Mouse (Mus musculus): ENCODE results near the gene Stk17b. TPM values are rescaled to one million over a fixed set of nuclear protein-coding genes. Genes with fewer than 3 reads are reported as not detected.

The Stk17b gene
- 13.5 and 13.9 TPM in 2 replicates for polyA plus RNA-seq (2012; ENCODE audit: insufficient read depth, insufficient read length, missing spikeins)

- H3K27ac ChIP-seq (replicated peaks; ENCODE audit: low read depth, low read length), result peak within 1 kb of the TSS; percentile 62
- peaks cover 5% of the 10 kb centered on the region; the same call in 1 of the 2 replicates for H3K4me1 ChIP-seq (ENCODE audit: control insufficient read depth, insufficient read depth, insufficient read length, low read length)
- H3K4me3 ChIP-seq (ENCODE audit: insufficient read depth, low read depth, low read length), result peak within 1 kb of the TSS; percentile 88
Observed at GRCm38 (mm10) chr1:53784721-53785418, at the start of gene Stk17b. Stk17b (minus strand) TSS chr1:53785224.

GRCm38 (mm10) chr1:53830286-53830685, 45.3 kb upstream of the Stk17b start:
- H3K4me1 ChIP-seq (ENCODE audit: control insufficient read depth, insufficient read depth, insufficient read length, low read length), result no peaks in the 10 kb centered on the region
- H3K27ac ChIP-seq (replicated peaks; ENCODE audit: low read depth, low read length), result no peak overlapping the region
- no peak overlapping the region for H3K4me3 ChIP-seq (ENCODE audit: insufficient read depth, low read depth, low read length)

GRCm38 (mm10) chr1:53829089-53829488, 44.1 kb upstream of the Stk17b start:
- no peak overlapping the region for H3K4me3 ChIP-seq (ENCODE audit: insufficient read depth, low read depth, low read length)
- H3K27ac ChIP-seq (replicated peaks; ENCODE audit: low read depth, low read length), result no peak overlapping the region
- peaks cover 2% of the 10 kb centered on the region; the same call in 1 of the 2 replicates for H3K4me1 ChIP-seq (ENCODE audit: control insufficient read depth, insufficient read depth, insufficient read length, low read length)

DNA sequence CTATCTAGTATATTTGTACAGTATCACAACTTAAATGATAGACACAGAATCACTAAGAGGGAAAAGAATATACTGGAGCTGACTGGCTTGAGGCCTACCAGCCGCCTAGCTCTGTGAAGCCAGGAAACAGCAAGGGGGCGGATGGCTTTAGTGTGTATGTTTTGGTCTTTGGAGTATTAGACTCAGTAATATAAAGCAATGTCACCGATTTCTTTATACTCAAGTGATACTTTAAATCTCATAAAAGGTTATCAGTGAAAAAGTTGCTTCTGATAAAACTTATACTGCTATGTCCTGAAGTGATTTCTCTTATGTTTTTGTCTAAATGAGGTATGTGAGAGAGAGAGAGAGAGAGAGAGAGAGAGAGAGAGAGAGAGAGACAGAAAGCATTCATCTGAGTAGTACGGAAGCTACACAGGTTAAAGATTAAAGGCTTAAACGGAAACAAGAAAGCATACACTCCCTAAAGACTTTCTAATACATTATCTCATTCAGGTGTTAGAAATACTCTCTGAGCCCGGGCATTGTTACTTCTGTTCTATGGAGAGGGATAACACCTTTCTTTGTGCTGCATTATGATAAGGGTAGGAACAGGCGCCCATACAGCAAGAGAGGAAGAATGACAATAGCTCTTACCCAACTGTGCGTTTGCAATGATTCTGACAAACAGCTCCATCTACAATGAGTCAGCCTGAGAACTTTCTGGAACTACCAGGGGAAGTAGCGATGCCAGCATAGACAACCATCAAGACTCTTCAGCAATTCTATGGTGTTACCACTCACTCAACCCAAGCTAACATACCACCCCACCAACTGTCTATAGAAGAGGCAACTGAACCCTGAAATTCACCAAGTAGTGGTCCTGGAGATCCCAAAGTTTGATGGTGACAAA, 39.7 kb upstream of the Stk17b start:
- 0 out of 2 replicates have a peak overlapping the region, but pooled peaks have one; percentile 69 for H3K27ac ChIP-seq (replicated peaks; ENCODE audit: low read depth, low read length)
- peaks cover 8% of the 10 kb centered on the region for H3K4me1 ChIP-seq (ENCODE audit: control insufficient read depth, insufficient read depth, insufficient read length, low read length)
- no peak overlapping the region for H3K4me3 ChIP-seq (ENCODE audit: insufficient read depth, low read depth, low read length)

GRCm38 (mm10) chr1:53823687-53824445, 38.8 kb upstream of the Stk17b start:
- Histone ChIP-seq H3K4me1 (ENCODE audit: control insufficient read depth, insufficient read depth, insufficient read length, low read length) (peaks cover 11% of the 10 kb centered on the region), H3K4me3 (ENCODE audit: insufficient read depth, low read depth, low read length) (peak overlapping the region; percentile 27), H3K27ac (replicated peaks; ENCODE audit: low read depth, low read length) (peak overlapping the region; percentile 69)

GRCm38 (mm10) chr1:53821983-53822382, 37.0 kb upstream of the Stk17b start:
- no peak overlapping the region for H3K4me3 ChIP-seq (ENCODE audit: insufficient read depth, low read depth, low read length)
- H3K4me1 ChIP-seq (ENCODE audit: control insufficient read depth, insufficient read depth, insufficient read length, low read length), result peaks cover 14% of the 10 kb centered on the region
- H3K27ac ChIP-seq (replicated peaks; ENCODE audit: low read depth, low read length), result no peak overlapping the region

DNA sequence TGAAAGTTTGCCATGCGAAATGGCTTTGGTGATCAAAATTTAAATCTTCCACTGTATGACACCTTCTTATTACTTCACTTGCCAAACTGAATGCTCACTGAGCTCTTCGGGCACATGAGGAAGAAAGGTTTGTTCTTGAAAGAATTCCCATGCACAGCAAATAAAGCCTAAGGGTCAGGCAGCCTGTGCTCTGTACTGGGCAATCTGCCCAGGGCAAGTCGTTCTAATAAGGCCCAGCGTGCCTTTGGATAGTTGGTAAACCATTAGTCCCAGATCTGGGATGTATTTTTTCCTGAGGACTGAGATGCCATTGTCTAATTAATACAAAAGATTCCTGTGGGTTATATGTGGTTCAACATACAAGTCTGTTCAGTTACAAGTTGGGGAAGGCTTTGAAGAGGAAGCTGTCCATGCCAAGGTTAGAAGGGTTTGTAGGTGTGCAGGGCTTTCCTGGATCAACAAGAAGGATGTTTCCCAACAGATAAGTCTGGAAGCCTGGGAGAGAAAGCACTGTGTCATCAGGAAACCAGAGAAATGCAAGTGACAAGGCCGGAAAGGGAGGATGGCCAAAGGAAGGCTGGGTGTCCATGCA, 35.1 kb upstream of the Stk17b start:
- H3K4me3 ChIP-seq (ENCODE audit: insufficient read depth, low read depth, low read length), result no peak overlapping the region
- peak overlapping the region; percentile 55 for H3K27ac ChIP-seq (replicated peaks; ENCODE audit: low read depth, low read length)
- H3K4me1 ChIP-seq (ENCODE audit: control insufficient read depth, insufficient read depth, insufficient read length, low read length), result peaks cover 14% of the 10 kb centered on the region

DNA sequence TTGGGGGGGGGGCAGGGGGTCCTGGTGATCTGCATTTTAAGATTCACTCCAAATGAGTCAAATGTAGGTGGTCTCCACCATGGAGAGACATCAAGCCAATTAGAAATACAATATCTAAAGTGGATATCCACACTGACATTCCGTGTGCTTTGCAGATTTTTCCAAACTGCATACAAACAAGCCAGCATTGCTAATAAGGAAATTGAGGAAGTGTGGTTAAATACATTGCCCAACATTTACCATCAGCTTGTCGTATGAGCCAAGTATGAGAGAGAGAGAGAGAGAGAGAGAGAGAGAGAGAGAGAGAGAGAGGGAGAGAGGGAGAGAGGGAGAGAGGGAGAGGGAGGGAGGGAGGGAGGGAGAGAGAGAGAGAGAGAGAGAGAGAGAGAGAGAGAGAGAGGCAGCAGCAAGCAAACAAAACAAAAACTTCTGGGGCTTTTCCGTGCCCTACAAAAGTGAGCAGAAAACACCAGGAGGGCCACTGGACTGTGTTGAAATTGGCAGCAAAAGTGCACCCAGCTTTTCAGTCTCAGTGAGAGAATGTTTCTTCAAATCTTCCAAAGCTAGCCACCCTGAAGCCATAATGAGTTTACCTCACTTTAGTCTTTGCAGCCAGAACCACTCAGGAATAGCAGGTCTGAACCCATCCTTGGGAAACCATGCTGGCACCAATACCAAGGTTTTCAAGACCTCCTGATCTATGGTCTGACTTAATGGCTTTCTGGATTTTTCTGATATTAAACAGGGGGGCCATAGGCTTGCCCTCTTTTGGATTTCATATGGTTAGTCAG, 33.2 kb upstream of the Stk17b start:
- Histone ChIP-seq H3K27ac (replicated peaks; ENCODE audit: low read depth, low read length) (peak overlapping the region; percentile 56; the same call in 1 of the 2 replicates), H3K4me3 (ENCODE audit: insufficient read depth, low read depth, low read length) (no peak overlapping the region), H3K4me1 (ENCODE audit: control insufficient read depth, insufficient read depth, insufficient read length, low read length) (peaks cover 18% of the 10 kb centered on the region; the same call in 1 of the 2 replicates)

GRCm38 (mm10) chr1:53816353-53816752, 31.3 kb upstream of the Stk17b start:
- H3K27ac ChIP-seq (replicated peaks; ENCODE audit: low read depth, low read length), result peak overlapping the region; percentile 26
- H3K4me3 ChIP-seq (ENCODE audit: insufficient read depth, low read depth, low read length), result no peak overlapping the region
- H3K4me1 ChIP-seq (ENCODE audit: control insufficient read depth, insufficient read depth, insufficient read length, low read length), result peaks cover 19% of the 10 kb centered on the region; the same call in 1 of the 2 replicates

DNA sequence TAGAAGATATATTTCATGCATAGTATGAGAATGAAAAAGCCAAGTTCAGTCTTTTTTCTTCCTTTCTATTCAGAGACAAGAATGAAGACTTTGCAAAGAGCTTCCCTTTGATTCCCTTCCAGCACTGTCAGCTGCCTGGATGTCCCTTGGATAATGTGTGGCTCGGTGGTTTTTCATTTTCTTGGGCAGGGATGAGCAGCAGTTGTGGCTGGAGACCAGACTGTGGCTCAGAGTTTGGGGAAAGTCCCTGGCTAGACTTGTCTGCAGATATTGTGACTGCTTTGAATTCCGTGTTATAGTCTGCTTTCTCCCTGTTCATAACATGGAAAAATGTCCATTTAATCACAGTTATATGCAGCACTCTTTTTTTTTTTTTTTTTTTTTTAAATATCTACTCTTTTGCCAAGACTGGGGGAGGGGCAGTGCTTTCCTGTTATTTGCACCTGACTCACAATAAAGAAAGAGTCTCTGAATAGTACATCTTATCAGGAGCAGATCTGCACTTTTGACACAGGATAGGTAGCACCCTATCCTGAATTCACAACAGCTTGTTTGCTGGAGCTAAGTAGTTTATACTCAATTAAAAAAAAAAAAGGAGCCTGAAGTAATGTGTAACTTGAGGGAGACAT, 29.2 kb upstream of the Stk17b start:
- Histone ChIP-seq H3K4me1 (ENCODE audit: control insufficient read depth, insufficient read depth, insufficient read length, low read length) (peaks cover 9% of the 10 kb centered on the region; the same call in 1 of the 2 replicates), H3K27ac (replicated peaks; ENCODE audit: low read depth, low read length) (peak overlapping the region; percentile 71)

GRCm38 (mm10) chr1:53811919-53812318, 26.9 kb upstream of the Stk17b start:
- peaks cover 7% of the 10 kb centered on the region; the same call in 1 of the 2 replicates for H3K4me1 ChIP-seq (ENCODE audit: control insufficient read depth, insufficient read depth, insufficient read length, low read length)
- H3K27ac ChIP-seq (replicated peaks; ENCODE audit: low read depth, low read length), result no peak overlapping the region
- no peak overlapping the region for H3K4me3 ChIP-seq (ENCODE audit: insufficient read depth, low read depth, low read length)

More for the DNA sequence above, 29.2 kb upstream of the Stk17b start:
- no peak overlapping the region for H3K4me3 ChIP-seq (ENCODE audit: insufficient read depth, low read depth, low read length)

- H3K4me1 ChIP-seq (ENCODE audit: control insufficient read depth, insufficient read depth, insufficient read length, low read length), result peaks cover under 1% of the 10 kb centered on the region; the same call in 1 of the 2 replicates
- no peak overlapping the region for H3K27ac ChIP-seq (replicated peaks; ENCODE audit: low read depth, low read length)
- H3K4me3 ChIP-seq (ENCODE audit: insufficient read depth, low read depth, low read length), result no peak overlapping the region
Observed at GRCm38 (mm10) chr1:53808229-53808628, 23.2 kb upstream of the Stk17b start.

GRCm38 (mm10) chr1:53797811-53798210, 12.8 kb upstream of the Stk17b start:
- no peak overlapping the region for H3K4me3 ChIP-seq (ENCODE audit: insufficient read depth, low read depth, low read length)
- H3K4me1 ChIP-seq (ENCODE audit: control insufficient read depth, insufficient read depth, insufficient read length, low read length), result no peaks in the 10 kb centered on the region
- H3K27ac ChIP-seq (replicated peaks; ENCODE audit: low read depth, low read length), result no peak overlapping the region

Data from brown adipose tissue, adult 24 weeks (tissue).